Mouse (Mus musculus) WW6 (cell line): ENCODE measurements at regions not wholly inside any gene's neighbourhood (a gene's known extent, or its start where the extent isn't known, plus 50 kb on each side); places are given as distances from the start of the nearest gene placed in this dataset.

Experiments
- DNase-seq: peaks from one replicate; pipeline ENCODE4 v3.0.0-alpha.2; 2013; ENCODE audit warnings: low read depth, low spot score

- no peak for DNase-seq
Observed at GRCm38 (mm10) chr17:61960837-61961236, 920.3 kb downstream of the Efna5 start.

- no peak for DNase-seq
Observed at GRCm38 (mm10) chr17:61960017-61960813, 920.9 kb downstream of the Efna5 start.

- no peak for DNase-seq
Observed at GRCm38 (mm10) chr17:61917766-61918165, 963.4 kb downstream of the Efna5 start.

GRCm38 (mm10) chr17:61902898-61903297 lies 978.2 kb downstream of the Efna5 start:
- peak; percentile 42 for DNase-seq

GRCm38 (mm10) chr17:61890631-61891030 lies 990.5 kb downstream of the Efna5 start:
- no peak for DNase-seq

GRCm38 (mm10) chr17:61866154-61866553 lies 1015.0 kb downstream of the Efna5 start:
- DNase-seq: no peak

- DNase-seq: no peak
Observed at GRCm38 (mm10) chr17:61862437-61862836, 1018.7 kb downstream of the Efna5 start.

- DNase-seq: no peak
Observed at GRCm38 (mm10) chr17:61837555-61837954, 1043.6 kb downstream of the Efna5 start.

GRCm38 (mm10) chr17:61815490-61815889 lies 1065.6 kb downstream of the Efna5 start:
- no peak for DNase-seq

GRCm38 (mm10) chr17:61768361-61768760 lies 1112.8 kb downstream of the Efna5 start:
- no peak for DNase-seq

GRCm38 (mm10) chr17:61765143-61765542 lies 1116.0 kb downstream of the Efna5 start:
- no peak for DNase-seq
